Mouse (Mus musculus): ENCODE data around the gene Lman1l. TPM values are rescaled to one million over a fixed set of nuclear protein-coding genes. Genes with fewer than 3 reads are reported as not detected.

Lman1l gene
- total RNA-seq, 1 experiment, result 0.22 TPM

GRCm38 (mm10) chr9:57577144-57577849 is 43.3 kb downstream of the Lman1l start:
- TF ChIP-seq ZNF384 (IDR thresholded peaks at IDR 0.05; ENCODE audit: low read depth, low read length), result no peak
- TF ChIP-seq HCFC1 (IDR thresholded peaks at IDR 0.05; ENCODE audit: borderline replicate concordance, insufficient read depth, low read length), result no peak
- no peak for TF ChIP-seq ZC3H11A (IDR thresholded peaks at IDR 0.05; ENCODE audit: borderline replicate concordance, low read depth, low read length)
- no peak for TF ChIP-seq CHD2 (IDR thresholded peaks at IDR 0.05; ENCODE audit: low read depth, low read length)
- no peak for TF ChIP-seq MAFK (IDR thresholded peaks at IDR 0.05; ENCODE audit: insufficient read depth, low read depth, low read length)
- no peak overlapping the region for H3K27ac ChIP-seq (ENCODE audit: insufficient read depth, low read depth, low read length, poor library complexity, severe bottlenecking)
- H3K4me1 ChIP-seq (ENCODE audit: control insufficient read depth in 2 of 2, insufficient read depth in 2 of 2, low read length in 2 of 2, poor library complexity in 1 of 2), result no peaks in the 10 kb centered on the region
- H3K4me3 ChIP-seq (ENCODE audit: insufficient read depth in 1 of 2, low read depth in 1 of 2, low read length in 2 of 2, poor library complexity in 1 of 2, severe bottlenecking in 1 of 2), result no peak overlapping the region
- in situ Hi-C loops (cut with MboI; ENCODE audit: low sequenced_read_pairs in 2 of 2, unreplicated experiment in 2 of 2), result no loop called here
- H3K9me3 ChIP-seq (ENCODE audit: control insufficient read depth, insufficient read depth, low read depth, low read length), result no peaks in the 10 kb centered on the region
- H3K9ac ChIP-seq (ENCODE audit: insufficient read depth, low read depth, low read length, poor library complexity, severe bottlenecking), result no peak overlapping the region
- no peak for DNase-seq (ENCODE audit: low read depth, low spot score)
- H3K36me3 ChIP-seq (ENCODE audit: control insufficient read depth, insufficient read depth, low read length, poor library complexity, severe bottlenecking), result peaks cover 13% of the 10 kb centered on the region

- no peak overlapping the region for H3K27ac ChIP-seq (ENCODE audit: insufficient read depth, low read depth, low read length, poor library complexity, severe bottlenecking)
- H3K4me1 ChIP-seq (ENCODE audit: control insufficient read depth in 2 of 2, insufficient read depth in 2 of 2, low read length in 2 of 2, poor library complexity in 1 of 2), result no peaks in the 10 kb centered on the region
- H3K9me3 ChIP-seq (ENCODE audit: control insufficient read depth, insufficient read depth, low read depth, low read length), result no peaks in the 10 kb centered on the region
- no peak overlapping the region for H3K9ac ChIP-seq (ENCODE audit: insufficient read depth, low read depth, low read length, poor library complexity, severe bottlenecking)
- TF ChIP-seq CHD2 (IDR thresholded peaks at IDR 0.05; ENCODE audit: low read depth, low read length) (no peak), ZC3H11A (IDR thresholded peaks at IDR 0.05; ENCODE audit: borderline replicate concordance, low read depth, low read length) (no peak), MAFK (IDR thresholded peaks at IDR 0.05; ENCODE audit: insufficient read depth, low read depth, low read length) (no peak), HCFC1 (IDR thresholded peaks at IDR 0.05; ENCODE audit: borderline replicate concordance, insufficient read depth, low read length) (no peak), ZNF384 (IDR thresholded peaks at IDR 0.05; ENCODE audit: low read depth, low read length) (no peak)
- no peak for DNase-seq (ENCODE audit: low read depth, low spot score)
- in situ Hi-C loops (cut with MboI; ENCODE audit: low sequenced_read_pairs in 2 of 2, unreplicated experiment in 2 of 2), result no loop called here
- peaks cover 8% of the 10 kb centered on the region; the same call in 1 of the 2 replicates for H3K36me3 ChIP-seq (ENCODE audit: control insufficient read depth, insufficient read depth, low read length, poor library complexity, severe bottlenecking)
- H3K4me3 ChIP-seq (ENCODE audit: insufficient read depth in 1 of 2, low read depth in 1 of 2, low read length in 2 of 2, poor library complexity in 1 of 2, severe bottlenecking in 1 of 2), result no peak overlapping the region
Measured at GRCm38 (mm10) chr9:57575577-57575976, 45.0 kb downstream of the Lman1l start.

DNA sequence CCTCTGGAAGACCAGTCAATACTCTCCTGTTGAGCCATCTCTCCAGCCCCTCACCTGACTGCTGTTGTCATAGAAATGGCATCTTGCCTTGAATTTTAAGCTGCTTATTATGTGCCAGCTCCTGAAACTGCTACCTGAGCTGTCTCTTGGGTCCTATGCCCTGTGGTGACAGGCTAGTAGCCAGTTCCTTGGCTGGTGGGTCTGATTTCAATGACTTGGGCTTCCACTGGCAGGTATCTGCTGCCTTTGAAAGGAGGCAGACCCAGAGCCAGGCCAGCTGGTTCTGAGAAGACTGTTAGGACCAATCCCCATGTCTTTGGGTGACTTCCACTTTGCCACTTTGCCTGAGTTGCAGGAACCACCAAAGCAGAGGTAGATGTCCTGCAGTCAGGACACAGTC is 46.2 kb downstream of the Lman1l start:
- DNase-seq (ENCODE audit: low read depth, low spot score), result no peak
- Histone ChIP-seq H3K9ac (ENCODE audit: insufficient read depth, low read depth, low read length, poor library complexity, severe bottlenecking) (no peak overlapping the region), H3K27ac (ENCODE audit: insufficient read depth, low read depth, low read length, poor library complexity, severe bottlenecking) (no peak overlapping the region), H3K9me3 (ENCODE audit: control insufficient read depth, insufficient read depth, low read depth, low read length) (no peaks in the 10 kb centered on the region), H3K36me3 (ENCODE audit: control insufficient read depth, insufficient read depth, low read length, poor library complexity, severe bottlenecking) (peaks cover 11% of the 10 kb centered on the region; the same call in 1 of the 2 replicates), H3K4me1 (ENCODE audit: control insufficient read depth in 2 of 2, insufficient read depth in 2 of 2, low read length in 2 of 2, poor library complexity in 1 of 2) (no peaks in the 10 kb centered on the region), H3K4me3 (ENCODE audit: insufficient read depth in 1 of 2, low read depth in 1 of 2, low read length in 2 of 2, poor library complexity in 1 of 2, severe bottlenecking in 1 of 2) (no peak overlapping the region)
- TF ChIP-seq ZNF384 (IDR thresholded peaks at IDR 0.05; ENCODE audit: low read depth, low read length), result no peak
- no peak for TF ChIP-seq ZC3H11A (IDR thresholded peaks at IDR 0.05; ENCODE audit: borderline replicate concordance, low read depth, low read length)
- TF ChIP-seq CHD2 (IDR thresholded peaks at IDR 0.05; ENCODE audit: low read depth, low read length), result no peak
- no peak for TF ChIP-seq HCFC1 (IDR thresholded peaks at IDR 0.05; ENCODE audit: borderline replicate concordance, insufficient read depth, low read length)
- in situ Hi-C loops (cut with MboI; ENCODE audit: low sequenced_read_pairs in 2 of 2, unreplicated experiment in 2 of 2), result no loop called here

DNA sequence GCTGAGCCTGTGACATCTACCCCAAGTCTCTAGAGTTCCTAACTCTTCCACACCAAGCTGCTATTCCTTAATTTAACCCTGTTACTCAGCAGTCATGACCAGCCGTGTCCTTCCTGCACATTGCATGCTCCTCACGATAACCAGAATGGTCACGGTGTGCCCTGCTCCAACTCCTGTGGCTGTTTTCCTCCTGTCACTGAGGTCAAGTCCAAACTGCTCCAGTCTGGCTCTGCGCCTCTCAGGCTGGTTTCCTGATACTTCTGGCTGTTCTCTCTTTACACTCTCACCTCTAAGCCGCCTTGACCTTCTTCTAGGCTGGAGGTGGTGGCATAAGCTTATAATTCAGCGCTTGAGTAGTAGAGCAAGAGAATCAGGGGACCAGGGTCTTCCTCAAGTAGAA is 52.1 kb downstream of the Lman1l start:
- DNase-seq (ENCODE audit: low read depth, low spot score), result no peak
- Histone ChIP-seq H3K4me3 (ENCODE audit: insufficient read depth in 1 of 2, low read depth in 1 of 2, low read length in 2 of 2, poor library complexity in 1 of 2, severe bottlenecking in 1 of 2) (no peak overlapping the region), H3K36me3 (ENCODE audit: control insufficient read depth, insufficient read depth, low read length, poor library complexity, severe bottlenecking) (peaks cover 14% of the 10 kb centered on the region; the same call in 1 of the 2 replicates), H3K9me3 (ENCODE audit: control insufficient read depth, insufficient read depth, low read depth, low read length) (no peaks in the 10 kb centered on the region), H3K4me1 (ENCODE audit: control insufficient read depth in 2 of 2, insufficient read depth in 2 of 2, low read length in 2 of 2, poor library complexity in 1 of 2) (peaks cover 2 to 15% of the 10 kb centered on the region in 2 experiments; a peak in 1 of 4 replicates), H3K9ac (ENCODE audit: insufficient read depth, low read depth, low read length, poor library complexity, severe bottlenecking) (no peak overlapping the region; the same call in 1 of the 2 replicates), H3K27ac (ENCODE audit: insufficient read depth, low read depth, low read length, poor library complexity, severe bottlenecking) (no peak overlapping the region)
- in situ Hi-C loops (cut with MboI; ENCODE audit: low sequenced_read_pairs in 2 of 2, unreplicated experiment in 2 of 2), result no loop called here
- TF ChIP-seq ZNF384 (IDR thresholded peaks at IDR 0.05; ENCODE audit: low read depth, low read length) (no peak), MAFK (IDR thresholded peaks at IDR 0.05; ENCODE audit: insufficient read depth, low read depth, low read length) (no peak), CHD2 (IDR thresholded peaks at IDR 0.05; ENCODE audit: low read depth, low read length) (no peak), HCFC1 (IDR thresholded peaks at IDR 0.05; ENCODE audit: borderline replicate concordance, insufficient read depth, low read length) (no peak), ZC3H11A (IDR thresholded peaks at IDR 0.05; ENCODE audit: borderline replicate concordance, low read depth, low read length) (no peak)

Measured in ES-E14 (cell line).